17 mouse cellular contexts compared by ENCODE assay signal in the genomic region with DNA sequence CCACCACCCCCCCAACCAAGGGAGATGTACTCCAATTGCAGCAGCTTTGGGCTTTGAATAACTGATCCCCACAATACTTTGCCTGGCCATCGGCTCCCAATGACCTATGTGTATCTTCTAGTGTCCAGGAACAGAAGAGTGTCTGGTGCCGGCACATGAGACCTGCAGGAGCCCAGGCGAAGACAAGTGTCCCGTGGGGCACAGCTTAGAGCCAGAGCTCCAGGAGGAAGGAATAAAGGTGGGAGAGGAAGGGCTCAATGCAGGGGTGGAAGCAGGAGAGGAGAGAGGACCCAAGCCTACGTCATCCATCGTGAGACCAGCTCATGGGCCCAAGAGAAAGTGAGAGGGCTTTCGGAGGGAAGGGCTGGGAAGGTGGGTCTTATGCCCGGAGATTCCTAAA. TPM values are rescaled to one million over a fixed set of nuclear protein-coding genes. Genes with fewer than 3 reads are reported as not detected.
DNase-seq lines count a peak whose midpoint lies in the region; ATAC-seq and TF ChIP-seq lines count a peak whose summit lies in the region.
"Had no signal": no experiment of that assay in that cellular context is flagged by ENCODE, and none has a peak within 500 bp of the region (broad histone marks: within the 10 kb centered on the region; RNA-seq: fewer than 3 reads in every experiment).

No protein-coding gene starts in this region.

- H3K9me3 ChIP-seq in forebrain, embryonic 13.5 days (replicated peaks), result no peaks in the 10 kb centered on the region
- no peaks in the 10 kb centered on the region for H3K9me3 ChIP-seq in forebrain, postnatal 0 days (ENCODE audit: low read length)
- H3K9me3 ChIP-seq in midbrain, embryonic 12.5 days, result no peaks in the 10 kb centered on the region
- no peaks in the 10 kb centered on the region for H3K9me3 ChIP-seq in midbrain, embryonic 11.5 days (ENCODE audit: control insufficient read depth, low read length)
- H3K9me3 ChIP-seq in embryonic facial prominence, embryonic 10.5 days, result no peaks in the 10 kb centered on the region
- H3K9me3 ChIP-seq in midbrain, embryonic 16.5 days (replicated peaks; ENCODE audit: control insufficient read depth, low read length, poor library complexity, severe bottlenecking), result no peaks in the 10 kb centered on the region
- no peaks in the 10 kb centered on the region for H3K9me3 ChIP-seq in liver, postnatal 0 days (ENCODE audit: low read length)
- H3K9me3 ChIP-seq: embryonic facial prominence, embryonic 15.5 days; hindbrain, embryonic 12.5 days had no signal

- peaks cover 10% of the 10 kb centered on the region for H3K36me3 ChIP-seq in forebrain, embryonic 13.5 days (ENCODE audit: poor library complexity, severe bottlenecking)
- peaks cover 9% of the 10 kb centered on the region for H3K36me3 ChIP-seq in forebrain, postnatal 0 days (ENCODE audit: insufficient read depth)
- H3K36me3 ChIP-seq in midbrain, embryonic 12.5 days, result peaks cover 9% of the 10 kb centered on the region
- peaks cover 3% of the 10 kb centered on the region; the same call in 1 of the 2 replicates for H3K36me3 ChIP-seq in midbrain, embryonic 11.5 days (ENCODE audit: control insufficient read depth, insufficient read depth, low read length)
- peaks cover 23% of the 10 kb centered on the region for H3K36me3 ChIP-seq in embryonic facial prominence, embryonic 10.5 days (replicated peaks)
- H3K36me3 ChIP-seq in midbrain, embryonic 16.5 days (ENCODE audit: control insufficient read depth, insufficient read depth, low read length), result peaks cover 2% of the 10 kb centered on the region; the same call in 1 of the 2 replicates
- no peaks in the 10 kb centered on the region for H3K36me3 ChIP-seq in liver, postnatal 0 days (replicated peaks; ENCODE audit: insufficient read depth, low read length)

- H3K4me2 ChIP-seq in forebrain, embryonic 13.5 days, result no peak overlapping the region
- H3K4me2 ChIP-seq in forebrain, postnatal 0 days (ENCODE audit: low read depth), result no peak overlapping the region
- no peak overlapping the region for H3K4me2 ChIP-seq in midbrain, embryonic 12.5 days (replicated peaks)
- H3K4me2 ChIP-seq in midbrain, embryonic 11.5 days, result no peak overlapping the region
- H3K4me2 ChIP-seq in midbrain, embryonic 16.5 days (ENCODE audit: low read length), result no peak overlapping the region
- no peak overlapping the region for H3K4me2 ChIP-seq in liver, postnatal 0 days (ENCODE audit: low read depth, low read length)

- no peak for ATAC-seq in forebrain, embryonic 13.5 days
- no peak for ATAC-seq in forebrain, postnatal 0 days
- peak; percentile 2; the same call in 1 of the 2 replicates for ATAC-seq in midbrain, embryonic 12.5 days (ENCODE audit: low FRiP score, low read depth)
- no peak for ATAC-seq in midbrain, embryonic 11.5 days (ENCODE audit: low FRiP score)
- peak; percentile 23; the same call in 1 of the 2 replicates for ATAC-seq in midbrain, embryonic 16.5 days
- ATAC-seq in liver, postnatal 0 days, result no peak

- H3K27ac ChIP-seq in forebrain, embryonic 13.5 days, result no peak overlapping the region
- no peak overlapping the region for H3K27ac ChIP-seq in forebrain, postnatal 0 days (ENCODE audit: low read depth, low read length)
- no peak overlapping the region for H3K27ac ChIP-seq in midbrain, embryonic 12.5 days (replicated peaks)
- no peak overlapping the region for H3K27ac ChIP-seq in midbrain, embryonic 11.5 days (ENCODE audit: low read depth, low read length)
- peak overlapping the region; percentile 92; the same call in 1 of the 2 replicates for H3K27ac ChIP-seq in embryonic facial prominence, embryonic 10.5 days (replicated peaks)
- H3K27ac ChIP-seq in midbrain, embryonic 16.5 days (ENCODE audit: low read length), result no peak overlapping the region
- no peak overlapping the region for H3K27ac ChIP-seq in liver, postnatal 0 days (ENCODE audit: low read depth)

- H3K4me3 ChIP-seq in forebrain, embryonic 13.5 days, result 0 out of 2 replicates have a peak overlapping the region, but pooled peaks have one; percentile 70
- H3K4me3 ChIP-seq in forebrain, postnatal 0 days (ENCODE audit: low read depth, low read length), result no peak overlapping the region
- H3K4me3 ChIP-seq in midbrain, embryonic 12.5 days, result no peak overlapping the region
- no peak overlapping the region for H3K4me3 ChIP-seq in midbrain, embryonic 11.5 days (ENCODE audit: low read depth, low read length)
- no peak overlapping the region for H3K4me3 ChIP-seq in embryonic facial prominence, embryonic 10.5 days
- no peak overlapping the region for H3K4me3 ChIP-seq in midbrain, embryonic 16.5 days (ENCODE audit: low read depth, low read length)
- no peak overlapping the region for H3K4me3 ChIP-seq in liver, postnatal 0 days (ENCODE audit: low read depth, low read length)

- H3K27me3 ChIP-seq in forebrain, embryonic 13.5 days, result no peaks in the 10 kb centered on the region
- no peaks in the 10 kb centered on the region for H3K27me3 ChIP-seq in forebrain, postnatal 0 days (ENCODE audit: insufficient read depth, low read length)
- H3K27me3 ChIP-seq in midbrain, embryonic 12.5 days, result no peaks in the 10 kb centered on the region
- H3K27me3 ChIP-seq in midbrain, embryonic 11.5 days (ENCODE audit: control insufficient read depth, insufficient read depth, low read length), result no peaks in the 10 kb centered on the region
- no peaks in the 10 kb centered on the region for H3K27me3 ChIP-seq in embryonic facial prominence, embryonic 10.5 days (replicated peaks; ENCODE audit: low read depth, poor library complexity, severe bottlenecking)
- H3K27me3 ChIP-seq in midbrain, embryonic 16.5 days (ENCODE audit: control insufficient read depth, insufficient read depth, low read depth, low read length), result no peaks in the 10 kb centered on the region
- no peaks in the 10 kb centered on the region for H3K27me3 ChIP-seq in liver, postnatal 0 days (ENCODE audit: insufficient read depth, low read length)
- H3K27me3 ChIP-seq: embryonic facial prominence, embryonic 15.5 days; hindbrain, embryonic 12.5 days had no signal

- peaks cover 19% of the 10 kb centered on the region for H3K4me1 ChIP-seq in forebrain, embryonic 13.5 days
- H3K4me1 ChIP-seq in forebrain, postnatal 0 days (ENCODE audit: insufficient read depth), result no peaks in the 10 kb centered on the region
- peaks cover 17% of the 10 kb centered on the region for H3K4me1 ChIP-seq in midbrain, embryonic 12.5 days
- H3K4me1 ChIP-seq in midbrain, embryonic 11.5 days (ENCODE audit: control insufficient read depth, insufficient read depth, low read length), result peaks cover 14% of the 10 kb centered on the region
- H3K4me1 ChIP-seq in embryonic facial prominence, embryonic 10.5 days, result peaks cover 22% of the 10 kb centered on the region
- peaks cover 9% of the 10 kb centered on the region for H3K4me1 ChIP-seq in midbrain, embryonic 16.5 days (ENCODE audit: control insufficient read depth, insufficient read depth, low read length)
- H3K4me1 ChIP-seq in liver, postnatal 0 days (ENCODE audit: insufficient read depth), result peaks cover 10% of the 10 kb centered on the region

- DNase-seq in forebrain, postnatal 0 days, result no peak
- no peak for DNase-seq in midbrain, embryonic 11.5 days (ENCODE audit: low spot score, missing footprints)
- no peak for DNase-seq in embryonic facial prominence, embryonic 10.5 days (ENCODE audit: low spot score)
- no peak for DNase-seq in liver, postnatal 0 days

- no peak overlapping the region for H3K9ac ChIP-seq in forebrain, embryonic 13.5 days
- no peak overlapping the region for H3K9ac ChIP-seq in forebrain, postnatal 0 days
- no peak overlapping the region for H3K9ac ChIP-seq in midbrain, embryonic 12.5 days (replicated peaks)
- H3K9ac ChIP-seq in midbrain, embryonic 11.5 days (ENCODE audit: low read length), result no peak overlapping the region
- no peak overlapping the region for H3K9ac ChIP-seq in midbrain, embryonic 16.5 days (ENCODE audit: low read depth, low read length)
- H3K9ac ChIP-seq in liver, postnatal 0 days (replicated peaks), result no peak overlapping the region

- no peak for TF ChIP-seq CTCF in forebrain, postnatal 0 days (IDR thresholded peaks at IDR 0.05; ENCODE audit: low read depth)
- no peak for TF ChIP-seq CTCF in liver, postnatal 0 days (IDR thresholded peaks at IDR 0.05; ENCODE audit: low read depth)

- no peak for TF ChIP-seq EP300 in liver, postnatal 0 days (IDR thresholded peaks at IDR 0.05; ENCODE audit: low read depth)

- 95% methylated on average over 8 of the region's 8 CpGs for WGBS in forebrain, embryonic 13.5 days
- WGBS in forebrain, postnatal 0 days, result 94% methylated on average over 8 of the region's 8 CpGs
- 95% methylated on average over 8 of the region's 8 CpGs for WGBS in midbrain, embryonic 12.5 days
- WGBS in midbrain, embryonic 11.5 days, result 93% methylated on average over 8 of the region's 8 CpGs
- WGBS in embryonic facial prominence, embryonic 10.5 days, result 92% methylated on average over 8 of the region's 8 CpGs
- WGBS in midbrain, embryonic 16.5 days, result 92% methylated on average over 8 of the region's 8 CpGs
- 89% methylated on average over 8 of the region's 8 CpGs for WGBS in liver, postnatal 0 days (ENCODE audit: insufficient replicate concordance)

RNA-seq across cellular contexts. Expression of gene Enkd1, which starts 0.7 kb away (rescaled TPM):
- polyA plus RNA-seq in forebrain, embryonic 13.5 days (2015; fragmentation: Nextera tagmentation; extraction: Ambion mirVana), result 27.4 and 29.5 TPM in 2 replicates
- total RNA-seq in forebrain, postnatal 0 days (2014; rRNA removed), result 10.3 and 10.9 TPM in 2 replicates
- 15.2 and 16.8 TPM in 2 replicates for polyA plus RNA-seq in forebrain, postnatal 0 days (2015; fragmentation: Nextera tagmentation; extraction: Ambion mirVana)
- 28.6 and 32.6 TPM in 2 replicates for polyA plus RNA-seq in midbrain, embryonic 12.5 days (2016; fragmentation: Nextera tagmentation; extraction: Ambion mirVana)
- polyA plus RNA-seq in midbrain, embryonic 11.5 days (2014; fragmentation: Nextera tagmentation; extraction: Ambion mirVana), result 33.7 and 33.9 TPM in 2 replicates
- 49.3 and 54.0 TPM in 2 replicates for polyA plus RNA-seq in embryonic facial prominence, embryonic 10.5 days (2016; fragmentation: Nextera tagmentation; extraction: Ambion mirVana)
- polyA plus RNA-seq in midbrain, embryonic 16.5 days (2015; fragmentation: Nextera tagmentation; extraction: Ambion mirVana), result 14.9 and 16.5 TPM in 2 replicates
- 2.9 and 3.3 TPM in 2 replicates for polyA plus RNA-seq in liver, postnatal 0 days (2015; fragmentation: Nextera tagmentation; extraction: Ambion mirVana)
- total RNA-seq: liver, adult 2 months had no signal

RNA-seq across cellular contexts. Expression of gene 4933405L10Rik, which starts 1.2 kb away (rescaled TPM):
- polyA plus RNA-seq in forebrain, embryonic 13.5 days (2015; fragmentation: Nextera tagmentation; extraction: Ambion mirVana), result 0.19 TPM in 1 of 2 replicates, not detected in the other
- 0.23 TPM in 1 of 2 replicates, not detected in the other for total RNA-seq in forebrain, postnatal 0 days (2014; rRNA removed)
- 0.21 and 0.31 TPM in 2 replicates for polyA plus RNA-seq in forebrain, postnatal 0 days (2015; fragmentation: Nextera tagmentation; extraction: Ambion mirVana)
- polyA plus RNA-seq in midbrain, embryonic 12.5 days (2016; fragmentation: Nextera tagmentation; extraction: Ambion mirVana), result 0.27 TPM in 1 of 2 replicates, not detected in the other
- polyA plus RNA-seq in midbrain, embryonic 11.5 days (2014; fragmentation: Nextera tagmentation; extraction: Ambion mirVana), result not detected in 2 replicates
- not detected in 2 replicates for polyA plus RNA-seq in embryonic facial prominence, embryonic 10.5 days (2016; fragmentation: Nextera tagmentation; extraction: Ambion mirVana)
- 0.28 and 0.45 TPM in 2 replicates for polyA plus RNA-seq in midbrain, embryonic 16.5 days (2015; fragmentation: Nextera tagmentation; extraction: Ambion mirVana)
- not detected in 2 replicates for polyA plus RNA-seq in liver, postnatal 0 days (2015; fragmentation: Nextera tagmentation; extraction: Ambion mirVana)
- total RNA-seq: adrenal gland, adult 2 months; gastrocnemius, adult 2 months; heart, postnatal 10 days; liver, adult 2 months had no signal
- polyA plus RNA-seq: adrenal gland, adult 2 months; gonadal fat pad, adult 2 months; liver, adult 2 months; lung, adult 2 months; neural tube, embryonic 11.5 days; urinary bladder, adult 2 months had no signal

RNA-seq across cellular contexts. Expression of gene Pard6a, which starts 7.7 kb away (rescaled TPM):
- 42.1 and 43.6 TPM in 2 replicates for polyA plus RNA-seq in forebrain, embryonic 13.5 days (2015; fragmentation: Nextera tagmentation; extraction: Ambion mirVana)
- 59.3 and 71.1 TPM in 2 replicates for total RNA-seq in forebrain, postnatal 0 days (2014; rRNA removed)
- polyA plus RNA-seq in forebrain, postnatal 0 days (2015; fragmentation: Nextera tagmentation; extraction: Ambion mirVana), result 63.8 and 72.5 TPM in 2 replicates
- polyA plus RNA-seq in midbrain, embryonic 12.5 days (2016; fragmentation: Nextera tagmentation; extraction: Ambion mirVana), result 31.7 and 32.7 TPM in 2 replicates
- polyA plus RNA-seq in midbrain, embryonic 11.5 days (2014; fragmentation: Nextera tagmentation; extraction: Ambion mirVana), result 22.2 and 26.2 TPM in 2 replicates
- polyA plus RNA-seq in embryonic facial prominence, embryonic 10.5 days (2016; fragmentation: Nextera tagmentation; extraction: Ambion mirVana), result 15.1 and 16.8 TPM in 2 replicates
- polyA plus RNA-seq in midbrain, embryonic 16.5 days (2015; fragmentation: Nextera tagmentation; extraction: Ambion mirVana), result 50.2 and 57.9 TPM in 2 replicates
- 5.0 and 6.6 TPM in 2 replicates for polyA plus RNA-seq in liver, postnatal 0 days (2015; fragmentation: Nextera tagmentation; extraction: Ambion mirVana)

RNA-seq across cellular contexts. Expression of gene Acd, which starts 7.8 kb away (rescaled TPM):
- polyA plus RNA-seq in forebrain, embryonic 13.5 days (2015; fragmentation: Nextera tagmentation; extraction: Ambion mirVana), result 98.3 and 99.2 TPM in 2 replicates
- total RNA-seq in forebrain, postnatal 0 days (2014; rRNA removed), result 24.1 and 35.0 TPM in 2 replicates
- 90.0 and 95.7 TPM in 2 replicates for polyA plus RNA-seq in forebrain, postnatal 0 days (2015; fragmentation: Nextera tagmentation; extraction: Ambion mirVana)
- 82.8 and 89.5 TPM in 2 replicates for polyA plus RNA-seq in midbrain, embryonic 12.5 days (2016; fragmentation: Nextera tagmentation; extraction: Ambion mirVana)
- polyA plus RNA-seq in midbrain, embryonic 11.5 days (2014; fragmentation: Nextera tagmentation; extraction: Ambion mirVana), result 63.2 and 66.8 TPM in 2 replicates
- polyA plus RNA-seq in embryonic facial prominence, embryonic 10.5 days (2016; fragmentation: Nextera tagmentation; extraction: Ambion mirVana), result 67.7 and 72.6 TPM in 2 replicates
- polyA plus RNA-seq in midbrain, embryonic 16.5 days (2015; fragmentation: Nextera tagmentation; extraction: Ambion mirVana), result 95.6 and 97.6 TPM in 2 replicates
- polyA plus RNA-seq in liver, postnatal 0 days (2015; fragmentation: Nextera tagmentation; extraction: Ambion mirVana), result 20.6 and 22.4 TPM in 2 replicates

RNA-seq across cellular contexts. Expression of gene Carmil2, which starts 22.6 kb away (rescaled TPM):
- 5.9 and 6.4 TPM in 2 replicates for polyA plus RNA-seq in forebrain, embryonic 13.5 days (2015; fragmentation: Nextera tagmentation; extraction: Ambion mirVana)
- 4.4 and 5.6 TPM in 2 replicates for total RNA-seq in forebrain, postnatal 0 days (2014; rRNA removed)
- 21.5 and 28.0 TPM in 2 replicates for polyA plus RNA-seq in forebrain, postnatal 0 days (2015; fragmentation: Nextera tagmentation; extraction: Ambion mirVana)
- polyA plus RNA-seq in midbrain, embryonic 12.5 days (2016; fragmentation: Nextera tagmentation; extraction: Ambion mirVana), result 8.7 and 9.0 TPM in 2 replicates
- 2.1 and 3.3 TPM in 2 replicates for polyA plus RNA-seq in midbrain, embryonic 11.5 days (2014; fragmentation: Nextera tagmentation; extraction: Ambion mirVana)
- 1.5 TPM in 2 replicates for polyA plus RNA-seq in embryonic facial prominence, embryonic 10.5 days (2016; fragmentation: Nextera tagmentation; extraction: Ambion mirVana)
- 22.9 and 23.0 TPM in 2 replicates for polyA plus RNA-seq in midbrain, embryonic 16.5 days (2015; fragmentation: Nextera tagmentation; extraction: Ambion mirVana)
- polyA plus RNA-seq in liver, postnatal 0 days (2015; fragmentation: Nextera tagmentation; extraction: Ambion mirVana), result 0.73 and 0.88 TPM in 2 replicates

Comparison
In these comparisons a context has a peak if more than half of its experiments do, and no peak if none do; other contexts are left out.
1. ATAC-seq: peak in midbrain, embryonic 12.5 days (single experiment) and midbrain, embryonic 16.5 days (single experiment); none in forebrain, embryonic 13.5 days (single experiment), forebrain, postnatal 0 days (single experiment), midbrain, embryonic 11.5 days (single experiment) and liver, postnatal 0 days (single experiment).